Mouse (Mus musculus) lung, postnatal 0 days (tissue): Measurements from ENCODE around the gene 6030408B16Rik. TPM values are rescaled to one million over a fixed set of nuclear protein-coding genes. Genes with fewer than 3 reads are reported as not detected.
A peak's percentile ranks its signal among the peaks of the same experiment; 100 is the strongest.
"Not testable (repeated sequence)": the region's sequence is repeated elsewhere in the genome, so short reads cannot be mapped to it uniquely, and the experiment has no call there.

Source experiments
- ATAC-seq: fragments of 200-750 bp; cut with Nextera tagmentation; 2 replicates; pipeline ENCODE4 v1.8.0; 2017; ENCODE audit warnings: moderate library complexity
- DNase-seq: peaks from one replicate; pipeline ENCODE4 v3.0.0-alpha.2; 2016; ENCODE audit warnings: low spot score
- H3K27ac ChIP-seq: fragments of 300-500 bp; sonication (generic); 2 replicates; pipeline ENCODE4 v1.5.1; 2014; ENCODE audit warnings: antibody characterized with exemption, mild to moderate bottlenecking, low read length, mixed read lengths
- H3K27me3 ChIP-seq: fragments of 300-500 bp; sonication (generic); replicated peaks from 2 replicates; pipeline ENCODE4 v1.6.1; 2014; ENCODE audit warnings: low read length, mixed read lengths; ENCODE audit not compliant: insufficient read depth
- H3K36me3 ChIP-seq: fragments of 300-500 bp; sonication (generic); 2 replicates; pipeline ENCODE4 v1.6.1; 2014; ENCODE audit warnings: low read length, mixed read lengths; ENCODE audit not compliant: insufficient read depth
- H3K4me1 ChIP-seq: fragments of 300-500 bp; sonication (generic); 2 replicates; pipeline ENCODE4 v1.6.1; 2014; ENCODE audit warnings: antibody characterized with exemption, low read depth, low read length, mixed read lengths; ENCODE audit not compliant: insufficient read depth
- H3K4me2 ChIP-seq: fragments of 300-500 bp; sonication (generic); replicated peaks from 2 replicates; pipeline ENCODE4 v1.6.1; 2014; ENCODE audit warnings: low read depth, mild to moderate bottlenecking, low read length, moderate library complexity, mixed read lengths
- H3K4me3 ChIP-seq: fragments of 300-500 bp; sonication (generic); 2 replicates; pipeline ENCODE4 v1.5.1; 2014; ENCODE audit warnings: low read depth, low read length
- H3K9ac ChIP-seq: fragments of 300-500 bp; sonication (generic); replicated peaks from 2 replicates; pipeline ENCODE4 v1.6.1; 2014; ENCODE audit warnings: low read depth, mild to moderate bottlenecking
- H3K9me3 ChIP-seq: fragments of 300-500 bp; sonication (generic); 2 replicates; pipeline ENCODE4 v1.6.1; 2016; ENCODE audit warnings: low read length, mixed read lengths
- CTCF ChIP-seq: IDR thresholded peaks from 2 replicates; pipeline ENCODE4 v1.5.1; 2016; ENCODE audit warnings: antibody characterized with exemption, mild to moderate bottlenecking
- EP300 ChIP-seq: IDR thresholded peaks from 2 replicates; pipeline ENCODE4 v1.6.1; 2016; ENCODE audit warnings: antibody characterized with exemption, mild to moderate bottlenecking, control low read depth
- WGBS: fragments of 180-500 bp; shearing (Covaris S2); extraction: QIAGEN DNeasy Blood & Tissue Kit; methylation state at CpG from one replicate; pipeline ENCODE4 v1.1.7; 2014; 5-methylcytosine and 5-hydroxymethylcytosine counted together
- polyA plus RNA-seq: library from polyadenylated mRNA; unstranded; fragments of >200 nt; fragmentation: Nextera tagmentation; extraction: Ambion mirVana; gene quantifications from 2 replicates; pipeline ENCODE4 v1.2.1, GENCODE M21; 2015

Gene 6030408B16Rik
- polyA plus RNA-seq, 1 experiment from 2014 or later = 74.9 TPM

DNA sequence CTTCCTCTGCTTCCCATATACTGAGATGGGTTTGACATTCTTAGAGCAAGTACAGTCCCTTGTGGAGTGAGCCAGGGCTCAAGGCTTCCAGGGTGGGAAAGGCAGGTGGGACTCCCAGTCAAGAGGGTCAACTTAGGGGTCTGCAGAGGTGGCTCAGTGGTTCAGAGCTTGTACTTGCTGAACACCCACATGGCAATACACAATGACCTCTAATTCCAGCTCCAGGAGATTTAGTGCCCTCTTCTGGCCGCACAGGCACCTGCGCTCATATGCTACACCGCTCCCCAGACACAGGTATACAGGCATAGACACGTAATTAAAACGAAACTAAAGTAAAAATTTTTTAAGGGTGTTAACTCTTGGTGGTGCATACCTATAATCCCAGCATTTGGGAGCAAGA lies 30.5 kb downstream of the 6030408B16Rik start:
- Histone ChIP-seq H3K27me3 (no peaks in the 10 kb centered on the region), H3K4me1 (no peaks in the 10 kb centered on the region)
- peak; percentile 6 for DNase-seq

DNA sequence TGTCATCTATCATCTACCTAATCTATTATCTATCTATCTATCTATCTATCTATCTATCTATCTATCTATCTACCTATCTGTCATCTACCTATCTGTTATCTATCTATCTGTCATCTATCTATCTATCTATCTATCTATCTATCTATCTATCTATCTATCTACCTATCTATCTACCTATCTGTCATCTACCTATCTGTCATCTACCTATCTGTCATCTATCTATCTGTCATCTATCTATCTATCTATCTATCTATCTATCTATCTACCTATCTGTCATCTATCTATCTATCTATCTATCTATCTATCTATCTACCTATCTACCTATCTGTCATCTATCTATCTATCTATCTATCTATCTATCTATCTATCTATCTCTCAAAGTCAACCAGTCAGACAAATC lies 31.4 kb downstream of the 6030408B16Rik start:
- H3K36me3 ChIP-seq, DNase-seq, ATAC-seq, H3K4me2 ChIP-seq, H3K9me3 ChIP-seq, H3K27ac ChIP-seq, H3K27me3 ChIP-seq, H3K4me1 ChIP-seq, H3K9ac ChIP-seq, H3K4me3 ChIP-seq: not testable (repeated sequence)

More for the DNA sequence above, 30.5 kb downstream of the 6030408B16Rik start:
- no peak for ATAC-seq
- H3K27ac ChIP-seq = no peak overlapping the region
- no peak overlapping the region for H3K9ac ChIP-seq
- H3K36me3 ChIP-seq = no peaks in the 10 kb centered on the region
- TF ChIP-seq EP300 (no peak), CTCF (peak; percentile 32)
- H3K4me2 ChIP-seq = no peak overlapping the region
- H3K4me3 ChIP-seq = no peak overlapping the region
- WGBS = 93% methylated on average over 5 of the region's 5 CpGs
- no peaks in the 10 kb centered on the region for H3K9me3 ChIP-seq

DNA sequence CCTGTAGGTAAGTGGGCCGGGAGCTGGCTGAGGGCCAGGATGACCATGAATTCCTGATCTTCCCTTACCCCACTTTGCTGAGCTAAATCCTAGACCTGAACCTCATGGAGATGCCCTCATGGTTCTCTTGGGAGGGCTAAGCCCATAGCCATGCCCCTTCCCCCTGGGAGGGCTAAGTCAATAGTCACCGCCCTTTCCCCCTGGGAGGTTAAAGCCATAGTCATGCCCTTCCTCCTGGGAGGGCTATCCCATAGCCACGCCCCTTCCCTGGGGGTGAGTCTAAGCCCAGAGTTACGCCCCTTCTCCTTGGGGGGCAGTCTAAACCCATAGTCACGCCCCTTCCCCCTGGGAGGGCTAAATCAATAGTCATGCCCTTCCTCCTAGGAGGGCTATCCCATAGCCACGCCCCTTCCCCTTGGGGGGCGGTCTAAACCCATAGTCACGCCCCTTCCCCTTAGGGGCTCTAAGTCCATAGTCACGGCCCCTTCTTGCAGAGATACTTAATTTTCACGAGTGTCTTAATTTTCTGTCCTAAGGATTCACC lies 33.1 kb downstream of the 6030408B16Rik start:
- no peak overlapping the region for H3K4me2 ChIP-seq
- ATAC-seq = no peak
- 47% methylated on average over 10 of the region's 10 CpGs for WGBS
- peak; percentile 26 for DNase-seq
- H3K4me3 ChIP-seq = no peak overlapping the region
- no peak overlapping the region for H3K9ac ChIP-seq
- H3K36me3 ChIP-seq = no peaks in the 10 kb centered on the region
- no peaks in the 10 kb centered on the region for H3K27me3 ChIP-seq
- no peak overlapping the region for H3K27ac ChIP-seq
- TF ChIP-seq EP300 = no peak
- TF ChIP-seq CTCF = no peak
- no peaks in the 10 kb centered on the region for H3K4me1 ChIP-seq
- H3K9me3 ChIP-seq = no peaks in the 10 kb centered on the region

- Histone ChIP-seq H3K27ac (no peak overlapping the region), H3K9me3 (no peaks in the 10 kb centered on the region), H3K4me1 (no peaks in the 10 kb centered on the region), H3K9ac (no peak overlapping the region), H3K27me3 (no peaks in the 10 kb centered on the region), H3K4me3 (no peak overlapping the region), H3K36me3 (no peaks in the 10 kb centered on the region), H3K4me2 (no peak overlapping the region)
- WGBS = 3% methylated on average over 6 of the region's 6 CpGs
- TF ChIP-seq CTCF (peak; percentile 99), EP300 (peak; percentile 64; the same call in 1 of the 2 replicates)
- ATAC-seq = peak; percentile 85
- DNase-seq = peak; percentile 94
Measured at GRCm38 (mm10) chr15:101327282-101327681, 34.3 kb downstream of the 6030408B16Rik start.

GRCm38 (mm10) chr15:101328876-101329563 lies 36.0 kb downstream of the 6030408B16Rik start:
- ATAC-seq (no peak), DNase-seq (peak; percentile 17)
- Histone ChIP-seq H3K4me3 (no peak overlapping the region), H3K9me3 (no peaks in the 10 kb centered on the region), H3K27ac (peak overlapping the region; percentile 45), H3K27me3 (no peaks in the 10 kb centered on the region), H3K4me2 (no peak overlapping the region), H3K36me3 (no peaks in the 10 kb centered on the region), H3K4me1 (no peaks in the 10 kb centered on the region), H3K9ac (no peak overlapping the region)
- no peak for TF ChIP-seq CTCF
- 67% methylated on average over 3 of the region's 3 CpGs for WGBS

GRCm38 (mm10) chr15:101329564-101329892 lies 36.5 kb downstream of the 6030408B16Rik start:
- ATAC-seq = peak; percentile 30
- 74% methylated on average over 3 of the region's 3 CpGs for WGBS
- no peak overlapping the region for H3K9ac ChIP-seq
- no peaks in the 10 kb centered on the region for H3K4me1 ChIP-seq
- peak overlapping the region; percentile 45 for H3K27ac ChIP-seq
- no peak overlapping the region for H3K4me3 ChIP-seq
- H3K4me2 ChIP-seq = no peak overlapping the region
- H3K9me3 ChIP-seq = no peaks in the 10 kb centered on the region
- DNase-seq = peak; percentile 36
- H3K27me3 ChIP-seq = no peaks in the 10 kb centered on the region
- no peaks in the 10 kb centered on the region for H3K36me3 ChIP-seq
- TF ChIP-seq EP300 (no peak; the same call in 1 of the 2 replicates), CTCF (no peak)
